Mouse (Mus musculus): Measurements from ENCODE around the gene Vkorc1.

The Vkorc1 gene

DNA sequence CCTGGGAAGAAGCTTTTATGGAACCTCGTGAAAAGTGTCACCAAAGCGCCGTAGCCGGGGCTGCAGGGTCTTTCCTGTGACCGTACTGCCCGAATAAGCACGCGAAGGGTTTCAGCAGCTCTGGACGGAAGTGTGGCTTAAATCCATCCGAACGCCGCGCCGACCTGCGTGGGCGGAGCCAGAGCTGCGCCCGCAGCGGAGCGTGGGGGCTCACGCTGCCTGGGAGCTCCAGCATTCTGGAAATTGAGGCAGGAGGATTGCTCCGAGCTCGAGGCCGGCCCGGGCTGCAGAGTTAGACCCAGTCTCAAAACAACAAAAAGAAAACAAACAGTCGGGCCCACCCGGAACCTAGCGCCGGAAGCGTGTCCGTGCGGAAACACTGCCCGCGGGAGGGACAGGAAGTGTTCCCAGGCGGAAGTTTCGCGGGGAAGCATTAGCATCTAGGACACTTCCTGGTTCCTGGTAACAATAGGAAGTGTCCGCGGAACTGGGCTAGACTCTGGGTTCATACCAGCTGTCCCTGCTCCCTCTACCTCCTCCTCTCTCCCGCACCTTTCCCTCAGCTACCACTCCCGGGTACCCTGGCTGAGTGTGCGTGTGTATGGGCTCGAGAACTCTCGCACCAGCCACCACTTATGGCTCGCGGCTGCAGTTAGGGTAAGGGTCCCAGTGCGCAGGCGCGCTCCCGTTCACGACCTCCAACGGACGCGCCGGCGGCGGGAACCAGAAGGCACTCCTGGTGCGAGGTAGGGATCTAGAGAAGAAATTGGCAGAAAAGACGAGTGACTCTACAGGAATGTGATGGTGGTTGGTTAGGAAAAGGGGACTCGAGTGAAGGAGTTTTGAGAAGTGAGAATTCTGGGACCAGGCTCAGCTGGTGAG is 18.7 kb downstream of the Vkorc1 start, which contains the start of gene Zfp668:
TSS of gene Zfp668 (minus strand) at position 362 of the 882 bp plus-strand sequence.
- in situ Hi-C loops (cut with MboI; ENCODE audit: low sequenced_read_pairs), result no loop called here

DNA sequence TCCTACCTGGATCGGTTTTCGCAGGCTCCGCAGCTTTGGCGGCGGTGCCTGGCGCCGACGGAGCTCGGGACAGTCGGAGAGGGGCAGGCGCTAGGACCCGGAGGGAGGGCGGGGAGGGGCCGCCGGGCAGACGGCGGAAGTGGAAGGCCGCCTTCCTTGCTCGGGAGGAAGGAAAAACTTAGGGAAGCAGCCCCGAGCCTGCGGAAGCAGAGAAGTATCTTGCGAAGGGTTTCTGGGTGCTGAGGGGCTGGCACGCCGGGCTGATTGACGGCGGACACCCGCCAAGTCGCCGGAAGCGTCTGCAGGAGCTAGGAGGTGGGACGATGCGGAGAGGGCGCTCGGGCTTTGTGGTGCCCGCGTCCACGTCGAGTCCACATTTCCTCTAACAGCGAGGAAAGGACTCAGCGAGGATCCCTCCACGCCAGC is 19.4 kb downstream of the Vkorc1 start, which contains the start of gene Zfp646:
TSS of gene Zfp646 (plus strand) at position 181 of the 426 bp plus-strand sequence.
- in situ Hi-C loops (cut with MboI; ENCODE audit: low sequenced_read_pairs), result no loop called here

DNA sequence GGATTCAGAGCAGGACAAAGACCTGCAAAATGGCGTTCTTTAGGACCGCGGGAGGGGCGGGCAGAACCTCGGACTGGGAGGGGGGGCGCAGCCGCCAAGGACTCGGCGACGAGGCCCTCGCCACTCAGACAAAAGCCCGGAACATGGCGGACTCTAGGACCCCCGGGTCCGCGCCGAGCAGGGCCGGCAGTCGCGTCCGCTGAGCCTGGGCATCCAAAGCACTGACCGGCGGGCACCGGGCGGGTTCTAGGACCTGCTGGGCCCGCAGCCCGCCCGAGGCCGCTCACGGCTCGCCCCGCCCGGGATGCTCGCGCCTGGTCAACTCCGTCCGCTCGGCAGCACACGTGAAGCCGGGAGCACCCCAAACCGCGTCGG is 19.8 kb downstream of the Vkorc1 start:
- in situ Hi-C loops (cut with MboI; ENCODE audit: low sequenced_read_pairs), result no loop called here

DNA sequence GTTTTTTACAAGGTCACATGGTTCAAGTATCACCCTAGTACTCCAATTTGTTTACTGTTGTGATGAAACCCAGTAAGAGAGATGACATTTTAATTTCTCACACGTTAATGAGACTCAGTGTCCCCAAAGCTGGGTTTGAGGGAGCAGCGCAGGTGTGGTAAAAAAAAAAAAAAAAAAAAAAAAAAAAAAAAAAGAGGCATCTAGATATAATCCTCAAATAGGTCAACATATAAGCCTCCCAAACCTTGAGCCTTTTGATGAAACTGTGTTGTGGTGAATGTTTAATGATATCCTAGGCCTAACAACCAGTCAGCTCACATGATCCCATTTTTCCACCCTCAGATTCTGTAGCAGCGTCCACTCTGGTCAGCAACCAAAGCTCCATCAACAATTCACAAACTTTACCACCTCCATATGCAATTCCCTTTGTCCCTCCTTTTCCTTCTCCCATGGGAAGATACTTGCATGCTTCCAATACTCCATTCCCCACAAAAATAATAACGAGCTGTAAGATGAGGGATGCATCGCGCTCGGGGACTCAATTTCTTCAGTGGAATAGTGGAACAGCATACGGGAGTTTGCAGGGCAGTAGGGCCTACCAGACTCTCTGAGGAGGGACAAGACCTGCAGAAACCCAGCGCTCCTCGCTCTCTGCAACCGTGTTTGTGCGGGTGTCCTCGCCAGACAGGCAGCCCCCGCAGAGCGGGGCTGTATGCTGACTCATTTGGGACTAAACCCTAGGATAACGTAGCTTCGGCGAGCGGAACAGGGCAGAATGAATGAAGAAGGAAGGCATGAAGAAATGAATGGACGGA is 20.4 kb downstream of the Vkorc1 start:
- in situ Hi-C loops (cut with MboI; ENCODE audit: low sequenced_read_pairs), result no loop called here

DNA sequence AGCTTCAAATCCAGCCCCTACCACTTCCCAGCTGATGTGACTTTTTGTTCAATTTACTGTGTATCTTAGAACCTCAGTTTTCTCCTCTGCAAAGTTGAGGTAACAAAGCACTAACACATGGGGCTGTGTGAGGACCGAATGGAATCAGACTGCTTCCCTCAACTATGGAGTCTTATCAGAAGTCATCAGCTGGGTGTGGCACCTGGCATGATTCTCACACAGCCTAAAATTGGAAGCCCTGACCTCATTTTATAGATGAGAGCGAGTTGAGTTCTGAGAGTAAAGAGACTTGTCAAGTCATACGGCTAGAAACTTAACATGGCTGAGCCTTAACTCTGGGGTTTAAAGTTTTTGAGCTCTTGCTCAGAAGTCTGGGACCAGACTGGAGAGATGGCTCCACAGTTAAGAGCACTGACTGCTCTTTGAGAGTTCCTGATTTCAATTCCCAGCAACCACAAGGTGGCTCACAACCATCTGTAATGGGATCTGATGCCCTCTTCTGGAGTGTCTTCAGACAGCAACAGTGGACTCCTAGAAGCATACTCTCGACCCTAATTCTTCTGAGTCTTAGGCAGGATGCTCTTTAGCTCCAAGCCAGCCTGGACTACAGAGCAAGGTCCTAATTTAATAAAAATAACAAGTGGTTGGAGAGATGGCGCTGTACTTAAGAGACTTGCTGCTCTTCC is 25.1 kb downstream of the Vkorc1 start:
- in situ Hi-C loops (cut with MboI; ENCODE audit: low sequenced_read_pairs), result no loop called here

DNA sequence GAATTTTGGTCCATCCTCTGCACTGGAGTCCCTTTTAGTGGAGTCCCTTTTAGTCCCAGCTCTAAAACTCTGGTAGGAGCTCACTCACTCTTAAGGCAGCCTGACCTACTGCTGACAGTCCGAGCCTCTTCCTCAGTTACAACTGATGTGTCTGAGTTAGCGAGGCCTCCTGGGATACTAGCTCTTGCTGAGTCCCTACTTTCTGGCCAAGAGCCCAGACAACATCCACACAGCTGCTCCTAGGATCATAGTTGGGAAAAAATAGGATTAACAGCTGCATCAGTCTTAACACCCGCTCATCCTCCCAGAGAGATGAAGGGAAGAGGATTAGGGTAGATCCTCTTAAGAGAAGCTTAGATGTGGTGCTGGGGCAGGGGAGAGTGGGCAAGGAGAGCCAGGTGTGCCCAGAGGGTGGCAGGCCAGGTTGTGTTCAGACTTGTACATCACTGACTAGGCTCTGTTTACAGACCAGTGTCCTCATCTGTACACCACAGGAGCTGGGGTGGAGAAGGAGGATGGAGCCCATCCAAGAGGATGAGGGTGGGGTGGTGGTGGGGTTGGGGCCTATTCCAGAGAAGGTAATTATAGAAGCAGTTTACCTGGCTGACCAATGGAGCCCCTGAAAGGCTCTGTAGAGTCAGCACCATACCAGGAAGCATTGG is 26.1 kb downstream of the Vkorc1 start:
- in situ Hi-C loops (cut with MboI; ENCODE audit: low sequenced_read_pairs), result no loop called here

DNA sequence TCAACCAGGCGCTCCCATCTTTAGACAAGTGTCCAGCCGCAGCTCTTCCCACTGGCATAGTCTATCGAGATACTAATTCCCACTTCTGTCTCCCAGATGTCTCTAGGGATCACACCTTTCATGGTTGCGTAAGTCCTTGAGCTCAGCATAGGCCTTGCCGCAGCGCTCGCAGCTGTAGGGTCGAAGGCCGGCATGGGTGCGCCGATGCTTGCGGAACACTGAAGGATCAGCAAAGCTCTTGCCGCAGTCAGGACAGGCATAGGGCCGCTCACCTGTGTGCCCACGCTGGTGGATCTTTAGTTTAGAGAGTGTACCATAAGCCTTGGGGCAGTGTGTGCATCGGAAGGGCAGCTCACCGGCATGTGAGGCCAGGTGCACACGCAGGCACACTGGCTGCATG is 27.8 kb downstream of the Vkorc1 start:
- in situ Hi-C loops (cut with MboI; ENCODE audit: low sequenced_read_pairs), result no loop called here

DNA sequence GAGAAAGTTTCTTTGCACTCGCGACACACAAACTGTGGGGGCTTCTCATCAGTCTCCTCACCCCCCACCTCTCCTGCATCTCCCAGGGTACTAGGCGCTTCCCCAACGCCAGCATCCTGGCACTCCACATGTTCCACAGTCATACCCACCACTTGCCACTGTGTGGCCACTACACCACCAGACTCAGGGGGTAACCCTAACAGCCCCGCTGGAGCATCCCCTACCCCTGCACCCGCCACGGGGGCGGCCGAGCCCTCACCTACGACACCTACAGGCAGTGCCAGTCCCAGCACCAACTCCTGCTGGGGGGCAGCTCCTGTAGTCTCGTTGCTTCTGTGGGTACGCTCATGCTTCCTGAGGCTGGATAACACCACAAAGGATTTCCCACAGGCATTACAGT is 29.0 kb downstream of the Vkorc1 start:
- in situ Hi-C loops (cut with MboI; ENCODE audit: low sequenced_read_pairs), result no loop called here

DNA sequence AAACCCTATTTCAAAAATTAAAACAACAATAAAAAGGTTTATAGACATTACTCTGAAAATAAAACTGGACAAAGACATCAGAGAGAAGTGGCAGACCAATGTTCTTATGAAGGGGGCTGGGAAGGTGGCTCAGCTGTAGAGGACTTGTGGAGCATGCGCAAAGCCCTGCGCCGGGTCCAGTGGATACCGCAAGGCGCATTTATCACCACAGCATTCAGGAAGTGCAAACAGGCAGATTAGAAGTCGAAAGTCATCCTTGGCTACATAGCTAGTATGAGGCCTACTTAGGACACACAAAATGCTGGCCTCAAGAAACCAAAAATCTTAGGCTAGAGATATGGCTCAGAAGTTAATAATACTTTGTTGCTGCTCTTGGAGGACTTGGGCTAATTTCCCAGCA is 37.2 kb downstream of the Vkorc1 start:
- in situ Hi-C loops (cut with MboI; ENCODE audit: low sequenced_read_pairs), result no loop called here

DNA sequence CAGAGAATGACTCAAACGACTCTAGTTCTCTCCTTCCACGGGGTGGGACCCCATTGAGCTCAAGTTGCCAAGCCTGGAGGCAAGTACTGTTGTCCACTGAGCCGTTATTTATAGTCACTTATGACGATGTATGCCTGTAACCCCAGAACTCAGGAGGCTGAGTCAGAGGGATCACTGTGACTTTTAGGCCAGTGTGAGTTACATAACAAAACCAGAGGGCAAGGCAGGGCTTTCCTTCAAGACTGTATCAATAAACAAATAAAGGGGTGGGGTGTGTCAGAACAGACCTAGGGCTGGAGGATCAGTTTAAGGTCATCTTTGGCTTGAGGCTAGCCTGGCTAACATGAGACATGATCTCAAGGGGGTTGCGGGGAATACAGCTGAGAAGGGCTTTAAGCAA is 44.5 kb downstream of the Vkorc1 start:
- in situ Hi-C loops (cut with MboI; ENCODE audit: low sequenced_read_pairs), result no loop called here

DNA sequence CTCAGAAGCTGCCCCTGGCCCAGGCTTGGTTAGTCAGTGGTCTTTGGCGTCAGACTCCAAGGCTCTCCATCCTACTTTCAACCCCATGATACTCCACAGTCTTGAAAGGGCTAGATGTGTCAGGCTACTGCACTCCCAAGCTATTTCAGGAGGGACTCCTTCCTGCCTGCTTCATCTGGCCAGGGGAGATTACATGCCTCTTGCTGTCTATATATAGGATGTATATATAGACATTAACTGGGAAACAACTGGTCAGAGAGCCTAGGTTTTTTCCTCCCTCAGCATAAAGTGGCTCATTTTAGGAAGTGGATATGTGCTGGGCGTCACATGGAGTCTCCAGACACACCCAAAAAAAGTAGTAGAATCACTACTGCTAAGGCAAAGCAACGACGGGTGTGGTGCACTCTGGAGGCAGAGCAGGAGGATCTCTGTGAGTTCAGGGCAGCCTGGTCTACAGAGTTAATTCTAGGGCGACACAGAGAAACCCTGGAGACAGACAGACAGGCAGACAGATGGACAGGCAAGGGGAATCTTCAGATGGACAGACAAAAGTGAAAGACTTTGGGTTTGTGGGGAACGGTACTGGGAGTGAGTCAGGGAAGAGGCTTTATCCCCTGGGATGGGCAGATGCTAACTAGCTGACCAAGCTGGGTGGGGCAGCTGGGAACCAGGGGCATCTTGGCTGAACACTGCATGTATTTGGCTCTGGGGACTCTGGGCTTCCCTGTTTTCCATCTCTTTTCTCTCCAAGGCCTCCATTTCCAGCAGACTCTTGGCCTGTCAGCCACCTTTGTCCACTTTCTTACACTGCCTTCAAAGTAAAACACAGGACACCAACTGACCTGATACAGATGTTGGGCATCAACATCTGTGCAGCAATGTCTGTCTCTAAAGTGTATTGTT is 45.2 kb downstream of the Vkorc1 start:
- in situ Hi-C loops (cut with MboI; ENCODE audit: low sequenced_read_pairs), result no loop called here

Data from CH12F3 (cell line).